Mouse (Mus musculus) embryonic facial prominence, embryonic 14.5 days (tissue): ENCODE results near the gene Gm17693. TPM values are rescaled to one million over a fixed set of nuclear protein-coding genes. Genes with fewer than 3 reads are reported as not detected.
"Not testable (repeated sequence)": the region's sequence is repeated elsewhere in the genome, so short reads cannot be mapped to it uniquely, and the experiment has no call there.

Source experiments
- ATAC-seq: fragments of 200-750 bp; cut with Nextera tagmentation; 2 replicates; pipeline ENCODE4 v1.8.0; 2017; ENCODE audit warnings: low read depth, moderate number of reproducible peaks, moderate TSS enrichment
- DNase-seq: peaks from one replicate; pipeline ENCODE4 v3.0.0-alpha.2; 2015; ENCODE audit warnings: low spot score
- H3K27ac ChIP-seq: fragments of 300-500 bp; sonication (generic); replicated peaks from 2 replicates; pipeline ENCODE4 v1.5.1; 2014; ENCODE audit warnings: low read depth, mild to moderate bottlenecking, low read length, moderate library complexity
- H3K27me3 ChIP-seq: fragments of 300-500 bp; sonication (generic); replicated peaks from 2 replicates; pipeline ENCODE4 v1.6.1; 2014; ENCODE audit warnings: low read length; ENCODE audit not compliant: control insufficient read depth, insufficient read depth
- H3K36me3 ChIP-seq: fragments of 300-500 bp; sonication (generic); 2 replicates; pipeline ENCODE4 v1.6.1; 2014; ENCODE audit warnings: low read length, mixed read lengths; ENCODE audit not compliant: control insufficient read depth, insufficient read depth
- H3K4me1 ChIP-seq: fragments of 300-500 bp; sonication (generic); 2 replicates; pipeline ENCODE4 v1.6.1; 2014; ENCODE audit warnings: antibody characterized with exemption, low read length; ENCODE audit not compliant: control insufficient read depth, insufficient read depth
- H3K4me2 ChIP-seq: fragments of 300-500 bp; sonication (generic); 2 replicates; pipeline ENCODE4 v1.6.1; 2014; ENCODE audit warnings: low read depth, mild to moderate bottlenecking, low read length, moderate library complexity, mixed read lengths
- H3K4me3 ChIP-seq: fragments of 300-500 bp; sonication (generic); 2 replicates; pipeline ENCODE4 v1.5.1; 2014; ENCODE audit warnings: low read depth, mild to moderate bottlenecking, low read length
- H3K9ac ChIP-seq: fragments of 300-500 bp; sonication (generic); 2 replicates; pipeline ENCODE4 v1.6.1; 2014; ENCODE audit warnings: low read depth, mild to moderate bottlenecking, low read length, moderate library complexity, mixed read lengths
- H3K9me3 ChIP-seq: fragments of 300-500 bp; sonication (generic); 2 replicates; pipeline ENCODE4 v1.6.1; 2016; ENCODE audit warnings: low read length; ENCODE audit not compliant: control insufficient read depth
- WGBS: fragments of 180-500 bp; shearing (Covaris S2); extraction: QIAGEN DNeasy Blood & Tissue Kit; methylation state at CpG from one replicate; pipeline ENCODE4 v1.1.7; 2014; 5-methylcytosine and 5-hydroxymethylcytosine counted together
- polyA plus RNA-seq: library from polyadenylated mRNA; unstranded; fragments of >200 nt; fragmentation: Nextera tagmentation; extraction: Ambion mirVana; gene quantifications from 2 replicates; pipeline ENCODE4 v1.2.1, GENCODE M21; 2014

Gm17693 gene
- polyA plus RNA-seq = not detected in 2 replicates

DNA sequence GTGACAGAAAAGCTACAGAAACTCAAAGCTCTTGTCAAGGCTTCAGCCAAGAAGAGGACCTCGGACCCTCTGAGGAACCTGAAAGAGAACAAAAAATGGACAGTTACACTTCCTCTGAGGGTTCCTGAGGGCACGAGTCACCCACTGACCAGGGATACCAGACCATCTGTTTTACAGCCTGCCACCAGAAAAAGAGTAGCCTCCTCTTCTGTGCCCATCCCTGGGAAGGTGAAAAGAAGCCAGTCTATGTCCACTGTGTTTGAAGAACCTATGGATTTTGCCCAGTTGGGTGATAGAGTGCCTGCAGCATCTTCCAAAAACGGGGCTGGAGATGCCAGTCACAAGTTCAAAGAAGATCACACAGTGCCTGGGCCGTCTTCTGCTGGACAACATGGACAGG lies at the start of gene Gm17693:
TSS of gene Gm17693 (plus strand) at position 301 of the 400 bp plus-strand sequence.
- not testable (repeated sequence) for DNase-seq, H3K9ac ChIP-seq, H3K27me3 ChIP-seq, H3K4me3 ChIP-seq, H3K36me3 ChIP-seq, H3K4me2 ChIP-seq, H3K4me1 ChIP-seq, H3K9me3 ChIP-seq, H3K27ac ChIP-seq, ATAC-seq
- WGBS = no CpG with 5 or more reads among the region's 4 CpGs
